Mouse (Mus musculus): ENCODE measurements around the gene Zbtb20. TPM values are rescaled to one million over a fixed set of nuclear protein-coding genes. Genes with fewer than 3 reads are reported as not detected.

Gene Zbtb20
- total RNA-seq, 4 experiments from 2014 or later: 154 to 246 (median 184) TPM

GRCm38 (mm10) chr16:43524179-43524578, 648.5 kb downstream of the Zbtb20 start:
- DNase-seq: no peak

DNA sequence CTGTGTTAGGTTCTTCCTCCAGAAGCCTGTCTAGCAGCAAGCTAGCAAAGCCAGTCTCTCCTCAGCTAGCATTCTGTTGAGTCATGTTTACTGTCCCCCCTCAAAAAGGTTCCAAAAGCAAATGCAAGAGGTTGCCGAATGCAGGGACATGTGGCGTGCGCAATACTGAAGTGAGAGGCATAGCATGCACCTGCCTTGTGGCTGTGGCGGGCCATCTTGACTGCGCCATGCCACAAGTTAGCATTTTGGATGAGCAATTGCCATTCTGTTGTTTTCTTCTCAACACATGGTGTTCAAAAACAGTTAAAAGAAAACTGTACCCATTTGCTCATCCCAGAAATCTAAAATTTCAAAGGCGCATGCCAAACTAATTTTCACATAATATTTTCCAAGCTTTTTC, 649.9 kb downstream of the Zbtb20 start:
- no peak for DNase-seq

DNA sequence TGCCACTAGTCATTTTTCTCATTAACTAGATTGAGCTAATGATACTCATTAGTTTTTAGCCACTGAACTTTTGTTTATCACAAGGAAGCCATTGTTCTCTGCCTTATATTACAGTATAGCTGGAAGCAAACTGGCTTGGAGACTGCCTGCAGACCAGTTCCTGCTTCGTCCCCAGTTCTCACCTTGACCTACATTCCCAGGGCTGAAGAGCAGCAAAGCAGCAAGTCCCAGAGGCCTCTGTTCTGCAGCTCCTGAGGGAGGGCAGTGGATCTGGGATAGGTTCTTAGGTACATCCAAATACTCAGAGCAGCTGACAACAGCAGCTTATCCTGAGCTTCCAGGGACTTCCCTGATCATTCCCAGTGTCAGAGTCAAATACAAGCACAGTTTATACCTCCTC, 652.6 kb downstream of the Zbtb20 start:
- DNase-seq: no peak

- DNase-seq: no peak
Observed at GRCm38 (mm10) chr16:43531328-43531727, 655.6 kb downstream of the Zbtb20 start.

DNA sequence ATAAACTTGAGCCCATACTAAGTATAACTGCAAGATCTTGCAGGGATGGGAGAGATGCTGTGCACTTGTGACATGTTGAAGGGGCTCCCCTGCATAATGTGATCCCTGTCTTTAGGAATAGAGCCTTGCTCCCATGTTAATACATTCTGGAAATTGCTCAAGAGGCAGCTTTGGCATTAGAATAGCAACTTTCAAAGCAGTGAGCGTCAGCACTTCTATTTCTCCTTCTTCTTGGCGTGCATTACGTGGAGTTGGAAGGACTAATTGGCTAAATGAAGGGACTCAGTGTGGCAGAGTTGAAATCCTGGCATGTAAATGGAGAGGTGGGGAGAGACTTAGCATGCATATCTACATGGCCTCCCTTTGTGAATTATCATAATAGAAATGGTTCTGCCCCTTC, 658.4 kb downstream of the Zbtb20 start:
- DNase-seq: no peak

DNA sequence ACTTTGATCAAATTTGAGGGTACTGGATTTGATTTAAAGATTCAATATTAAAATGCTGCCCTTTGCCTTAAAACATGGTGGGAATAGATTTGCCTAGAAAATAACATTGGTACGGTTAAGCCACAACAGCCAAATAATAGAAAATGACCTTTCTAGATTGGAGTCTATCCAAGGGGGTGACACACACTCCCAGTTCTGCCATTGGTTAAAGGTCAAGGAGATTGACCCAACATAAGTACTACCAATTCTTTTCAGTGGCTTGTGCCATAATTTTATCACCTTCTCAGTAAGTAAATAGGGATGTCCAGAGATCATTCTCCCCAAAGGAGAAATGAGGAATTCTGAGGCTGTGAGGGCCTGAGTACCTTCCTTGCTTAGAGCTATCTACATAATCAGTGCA, 660.2 kb downstream of the Zbtb20 start:
- no peak for DNase-seq

DNA sequence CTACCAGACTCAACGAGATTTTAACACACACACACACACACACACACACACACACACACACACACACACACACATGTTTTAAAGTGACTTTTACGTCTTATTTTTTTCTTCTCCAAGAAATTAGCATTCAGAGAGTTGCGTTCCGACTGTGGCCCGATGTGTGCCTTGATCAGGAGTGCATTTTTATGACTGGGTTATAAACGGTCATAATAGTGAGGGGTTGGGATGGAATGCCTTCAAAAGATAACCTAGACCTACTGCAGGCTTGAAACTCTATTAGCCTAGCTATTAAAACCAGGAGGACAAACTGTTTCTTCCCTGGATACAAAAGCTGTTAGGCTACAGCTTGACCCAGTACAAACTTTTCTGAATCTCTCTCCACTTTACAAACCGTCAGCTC, 661.5 kb downstream of the Zbtb20 start:
- no peak for DNase-seq

DNA sequence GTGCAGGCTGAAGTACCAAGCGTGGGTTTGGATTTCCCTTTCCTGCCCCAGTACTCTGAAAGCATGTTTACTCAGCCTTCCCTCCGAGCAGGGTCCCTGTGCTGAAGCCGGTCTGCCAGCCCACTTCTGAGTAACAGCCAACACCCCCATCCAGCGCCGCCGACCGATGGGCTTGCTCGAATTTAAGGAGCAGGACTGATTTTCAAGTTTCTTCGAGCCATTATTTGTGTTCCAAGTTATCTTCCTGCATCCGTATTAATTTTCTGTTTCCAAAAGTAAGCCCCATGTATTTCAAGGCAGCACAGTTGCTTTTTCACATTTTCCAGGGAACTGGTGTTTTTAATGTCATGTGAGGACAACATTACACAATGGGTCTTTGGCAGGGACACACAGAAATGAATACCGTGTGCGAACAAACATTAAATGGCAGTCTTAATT, 664.0 kb downstream of the Zbtb20 start:
- no peak for DNase-seq

- DNase-seq: no peak
Observed at GRCm38 (mm10) chr16:43540108-43540507, 664.4 kb downstream of the Zbtb20 start.

DNA sequence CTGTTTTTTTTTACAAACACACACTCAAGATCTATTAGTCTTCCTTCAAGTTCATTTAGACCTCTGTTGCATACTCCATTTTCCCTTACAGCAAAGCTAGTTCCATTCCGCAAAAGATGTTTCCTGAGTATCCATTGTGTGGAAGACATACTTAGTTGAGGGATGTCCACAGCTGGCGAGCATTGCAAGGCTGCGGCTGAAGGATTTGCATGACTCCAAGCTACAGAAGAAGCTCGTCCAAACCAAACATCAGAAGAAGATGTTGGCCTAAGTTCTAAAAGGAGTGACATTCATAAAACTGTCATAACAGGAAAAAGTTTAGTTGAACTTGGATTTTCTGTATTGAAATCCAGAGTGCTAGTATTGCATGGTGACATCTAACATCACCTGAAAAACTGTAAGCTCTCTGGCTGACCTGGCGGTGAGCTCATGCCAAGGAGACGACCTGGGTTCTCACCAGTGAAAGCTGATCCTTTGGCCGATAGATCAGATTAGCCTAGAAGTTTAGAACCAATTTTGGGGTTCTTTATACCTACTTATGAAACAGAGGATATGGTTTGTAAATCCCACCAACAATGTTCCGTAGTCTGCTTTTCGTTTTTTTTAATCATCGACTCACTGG, 665.0 kb downstream of the Zbtb20 start:
- DNase-seq: no peak

GRCm38 (mm10) chr16:43545261-43545660, 669.6 kb downstream of the Zbtb20 start:
- no peak for DNase-seq

- no peak for DNase-seq
Observed at GRCm38 (mm10) chr16:43547323-43548180, 671.9 kb downstream of the Zbtb20 start.

GRCm38 (mm10) chr16:43548774-43549173, 673.1 kb downstream of the Zbtb20 start:
- DNase-seq: peak; percentile 68

DNA sequence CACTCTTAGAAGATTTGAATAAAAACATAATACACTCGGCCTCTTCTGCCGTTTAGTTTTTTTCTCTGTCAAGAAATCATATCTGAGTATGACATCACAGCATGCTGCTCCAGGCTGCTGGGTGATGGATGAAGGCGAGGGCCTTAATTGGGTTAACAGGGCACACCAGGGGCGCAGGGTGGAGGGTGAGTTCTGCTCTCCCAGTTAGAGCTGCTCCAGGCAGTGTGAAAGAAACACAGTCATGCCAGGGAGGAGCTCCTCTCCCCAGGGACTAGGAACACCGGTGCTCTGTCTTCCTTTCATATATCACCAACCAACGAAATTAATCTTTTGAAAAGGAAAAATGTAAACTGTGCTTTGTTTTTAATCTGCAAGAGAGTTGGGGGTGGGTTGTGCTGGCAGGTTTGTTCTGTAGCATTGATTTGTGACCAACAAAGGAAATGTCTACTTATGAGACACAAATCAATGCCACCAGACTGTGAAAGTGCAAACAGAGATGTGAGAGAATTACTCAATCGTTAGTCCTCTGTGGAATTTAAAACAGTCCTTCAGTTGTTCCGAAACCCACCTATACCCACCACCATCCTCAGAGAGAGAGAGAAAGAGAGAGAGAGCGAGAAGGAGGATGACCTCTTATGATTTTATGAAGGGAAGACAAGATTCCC, 673.9 kb downstream of the Zbtb20 start:
- DNase-seq: no peak

DNA sequence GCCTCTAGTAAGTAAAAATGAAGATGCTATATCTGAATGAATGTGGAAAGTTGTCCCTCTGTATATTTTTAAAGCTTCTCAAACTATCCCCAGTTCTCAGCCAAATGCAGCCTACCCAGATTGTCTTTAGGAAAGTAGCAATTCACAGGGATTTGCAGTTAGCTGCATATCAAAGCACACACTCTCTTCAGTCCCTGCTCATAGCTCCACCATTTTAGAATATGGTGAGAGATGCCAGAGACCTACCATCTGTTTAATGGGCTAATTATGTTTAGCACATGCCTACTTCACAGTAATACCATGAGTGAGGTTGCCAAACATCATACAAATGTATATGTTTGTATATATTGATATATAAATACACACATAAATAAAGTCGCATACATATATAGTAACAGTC, 676.8 kb downstream of the Zbtb20 start:
- no peak for DNase-seq

GRCm38 (mm10) chr16:43557385-43557784, 681.7 kb downstream of the Zbtb20 start:
- no peak for DNase-seq

DNA sequence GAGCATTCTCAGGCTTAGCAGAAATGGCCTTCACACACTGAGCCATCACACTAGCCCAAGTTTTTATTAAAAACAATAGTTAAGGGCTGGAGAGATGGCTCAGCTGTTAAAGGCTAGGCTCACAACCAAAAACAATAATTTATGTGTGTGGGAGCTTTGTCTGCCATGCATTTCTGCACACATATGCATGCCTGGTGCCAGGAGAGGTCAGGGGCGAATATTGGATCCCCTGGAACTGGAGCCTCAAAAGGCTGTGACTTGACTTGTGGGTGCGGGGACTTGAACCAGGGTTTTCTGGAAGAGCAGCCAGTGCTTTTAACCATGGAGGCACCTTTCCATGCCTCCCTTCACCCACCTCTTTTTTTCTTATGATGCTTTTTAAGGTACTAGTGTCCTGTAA, 685.6 kb downstream of the Zbtb20 start:
- DNase-seq: no peak

DNA sequence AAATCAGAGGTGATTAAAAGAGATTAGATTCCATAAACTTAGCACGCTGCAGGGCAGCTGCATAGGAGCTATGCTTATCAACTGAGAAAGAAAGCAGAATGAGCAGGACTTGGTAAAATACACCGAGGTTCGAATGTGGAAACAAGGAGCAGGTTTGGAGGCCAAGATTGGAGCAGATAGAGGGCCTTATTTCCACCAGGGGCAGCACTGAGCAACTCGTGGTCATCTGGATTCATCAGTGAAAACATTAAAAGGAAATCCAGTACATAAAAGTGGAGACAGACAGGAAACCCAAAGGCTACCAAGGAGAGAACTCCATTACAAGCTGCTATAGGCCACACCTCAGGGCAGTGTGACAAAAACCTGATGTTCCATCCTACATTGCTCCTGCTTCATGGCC, 686.3 kb downstream of the Zbtb20 start:
- DNase-seq: no peak

- DNase-seq: no peak
Observed at GRCm38 (mm10) chr16:43565872-43566271, 690.2 kb downstream of the Zbtb20 start.

GRCm38 (mm10) chr16:43566511-43566910, 690.8 kb downstream of the Zbtb20 start:
- no peak for DNase-seq

GRCm38 (mm10) chr16:43571376-43572081, 695.8 kb downstream of the Zbtb20 start:
- no peak for DNase-seq

GRCm38 (mm10) chr16:43572171-43572570, 696.5 kb downstream of the Zbtb20 start:
- DNase-seq: no peak

DNA sequence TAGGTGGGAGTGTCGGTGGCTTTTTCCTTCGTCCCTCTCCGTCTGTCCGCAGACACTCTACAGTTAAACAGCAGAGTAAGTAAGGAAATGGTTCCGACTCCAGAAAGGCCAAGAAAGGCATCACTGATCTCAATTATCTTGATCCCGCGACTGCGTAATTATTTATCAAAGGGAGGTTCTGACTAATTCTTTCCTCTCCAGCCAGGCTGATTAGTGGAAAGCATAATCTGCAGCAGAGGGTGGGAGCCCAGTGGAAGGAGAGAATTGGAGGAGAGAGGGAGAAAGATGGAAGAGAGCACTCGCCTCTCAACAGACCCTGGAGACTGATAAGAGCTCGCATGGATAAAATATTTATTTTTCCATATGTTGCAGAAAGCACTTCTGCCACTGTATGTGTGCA, 697.1 kb downstream of the Zbtb20 start:
- DNase-seq: no peak

Data from adrenal gland, adult 8-10 months (tissue).